Mouse (Mus musculus) embryonic fibroblast, embryonic 13.5 days (primary cell): ENCODE data around the gene Stk10.

Source experiments
- CTCF ChIP-seq: IDR thresholded peaks from 2 replicates; pipeline ENCODE4 v1.5.1; 2011; ENCODE audit warnings: mild to moderate bottlenecking, control low read depth, low read length, moderate library complexity, borderline replicate concordance; ENCODE audit not compliant: insufficient read depth
- POLR2A ChIP-seq: IDR thresholded peaks from 2 replicates; pipeline ENCODE4 v1.6.1; 2011; ENCODE audit warnings: low read depth, mild to moderate bottlenecking, control low read depth, low read length, moderate library complexity

GRCm38 (mm10) chr11:32571103-32571502 is 38.0 kb downstream of the Stk10 start:
- TF ChIP-seq CTCF (no peak), POLR2A (no peak)
